Comparison of ENCODE assay signal across 8 mouse cellular contexts in the genomic region with DNA sequence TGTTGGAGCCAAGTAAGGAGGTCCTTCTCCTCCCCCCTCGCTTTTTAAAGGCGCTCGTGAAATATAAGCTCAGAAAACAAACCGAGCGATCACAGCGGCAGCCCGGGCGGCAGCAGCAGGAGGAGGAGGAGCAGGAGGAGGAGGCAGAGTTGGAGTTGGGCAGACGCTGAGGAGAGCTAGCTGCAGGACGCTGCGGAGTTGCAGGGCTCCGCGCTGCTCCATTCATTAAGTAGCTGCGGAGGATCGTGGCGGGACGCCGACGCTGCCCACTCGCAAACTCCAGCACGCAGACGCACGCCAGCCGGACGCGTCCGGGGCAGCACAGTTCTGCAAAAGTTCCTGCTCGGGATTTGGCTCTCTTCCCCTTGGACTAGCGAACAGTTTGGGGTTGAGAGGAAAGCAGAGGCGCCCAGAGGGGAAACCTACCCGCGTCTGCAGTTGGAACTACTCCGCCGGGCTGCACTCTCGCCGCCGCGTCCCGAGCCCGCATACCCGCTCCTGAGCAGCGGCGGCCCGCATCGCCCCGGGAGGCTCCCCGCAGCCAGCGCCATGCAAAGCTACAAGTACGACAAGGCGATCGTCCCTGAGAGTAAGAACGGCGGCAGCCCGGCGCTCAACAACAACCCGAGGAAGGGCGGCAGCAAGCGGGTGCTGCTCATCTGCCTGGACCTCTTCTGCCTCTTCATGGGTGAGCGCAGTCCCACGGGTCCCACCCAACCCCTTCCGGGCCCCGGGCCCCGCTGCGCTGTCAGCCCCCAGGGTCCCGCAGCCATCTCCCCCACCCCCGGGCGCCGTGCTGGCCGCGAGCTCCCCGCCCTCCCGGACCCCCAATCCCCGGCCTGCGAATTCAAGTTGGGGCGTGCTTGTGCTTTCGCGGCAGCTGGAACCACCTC. TPM values are rescaled to one million over a fixed set of nuclear protein-coding genes. Genes with fewer than 3 reads are reported as not detected.
DNase-seq lines count a peak whose midpoint lies in the region; ATAC-seq and TF ChIP-seq lines count a peak whose summit lies in the region.

Gene Plpp3 (plus strand): TSS at position 72 of the 893 bp plus-strand sequence.

- H3K9ac ChIP-seq in kidney, embryonic 15.5 days: peak within 1 kb of the TSS; percentile 94
- H3K9ac ChIP-seq in midbrain, postnatal 0 days (replicated peaks; ENCODE audit: low read length, poor library complexity, severe bottlenecking): peak within 1 kb of the TSS; percentile 76
- peak within 1 kb of the TSS; percentile 92 for H3K9ac ChIP-seq in stomach, embryonic 14.5 days (replicated peaks; ENCODE audit: low read depth, low read length)

- peak; percentile 88 for DNase-seq in heart, embryonic 10.5 days (ENCODE audit: low spot score)
- DNase-seq in liver: peak; percentile 68
- peak; percentile 84 for DNase-seq in midbrain, postnatal 0 days (ENCODE audit: low spot score)

- peak within 1 kb of the TSS; percentile 75 for H3K4me2 ChIP-seq in kidney, embryonic 15.5 days
- H3K4me2 ChIP-seq in midbrain, postnatal 0 days (ENCODE audit: low read depth, low read length, poor library complexity, severe bottlenecking): peak within 1 kb of the TSS; percentile 89
- H3K4me2 ChIP-seq in stomach, embryonic 14.5 days (replicated peaks; ENCODE audit: low read depth, low read length): peak within 1 kb of the TSS; percentile 70

- under 1% methylated on average over 76 of the region's 77 CpGs for WGBS in heart, embryonic 10.5 days
- under 1% methylated on average over 76 of the region's 77 CpGs for WGBS in kidney, embryonic 15.5 days
- WGBS in midbrain, postnatal 0 days: under 1% methylated on average over 72 of the region's 77 CpGs
- whole genome bisulfite sequencing in stomach, embryonic 14.5 days: under 1% methylated on average over 76 of the region's 77 CpGs

- ATAC-seq in erythroblast, adult 5-6 weeks (replicated peaks; ENCODE audit: low FRiP score, poor library complexity, severe bottlenecking): no peak
- peak; percentile 87 for ATAC-seq in kidney, embryonic 15.5 days (replicated peaks; ENCODE audit: low FRiP score)
- ATAC-seq in midbrain, postnatal 0 days (ENCODE audit: low FRiP score): peak; percentile 69; the same call in 1 of the 2 replicates
- peak; percentile 90 for ATAC-seq in stomach, embryonic 14.5 days (ENCODE audit: insufficient number of reproducible peaks, insufficient read depth, low FRiP score, low read depth)

- H3K27me3 ChIP-seq in erythroblast, embryonic 14.5 days (ENCODE audit: control insufficient read depth): peaks cover 35% of the 10 kb centered on the region
- peaks cover 3% of the 10 kb centered on the region; the same call in 1 of the 2 replicates for H3K27me3 ChIP-seq in heart, embryonic 10.5 days (ENCODE audit: insufficient read depth, poor library complexity, severe bottlenecking)
- no peaks in the 10 kb centered on the region for H3K27me3 ChIP-seq in kidney, embryonic 15.5 days
- no peaks in the 10 kb centered on the region for H3K27me3 ChIP-seq in midbrain, postnatal 0 days (ENCODE audit: insufficient read depth, low read length)
- no peaks in the 10 kb centered on the region for H3K27me3 ChIP-seq in stomach, embryonic 14.5 days (ENCODE audit: control insufficient read depth, insufficient read depth, low read length)

- H3K4me3 ChIP-seq in erythroblast, embryonic 14.5 days (replicated peaks): peak within 1 kb of the TSS; percentile 59
- peak within 1 kb of the TSS; percentile 79 for H3K4me3 ChIP-seq in embryonic fibroblast, embryonic 13.5 days (ENCODE audit: insufficient read depth, low read length)
- H3K4me3 ChIP-seq in heart, embryonic 10.5 days: peak within 1 kb of the TSS; percentile 97
- peak within 1 kb of the TSS; percentile 85 for H3K4me3 ChIP-seq in kidney, embryonic 15.5 days (replicated peaks)
- peak within 1 kb of the TSS; percentile 72 for H3K4me3 ChIP-seq in midbrain, postnatal 0 days (ENCODE audit: low read depth, low read length)
- H3K4me3 ChIP-seq in stomach, embryonic 14.5 days (ENCODE audit: low read depth, low read length): peak within 1 kb of the TSS; percentile 89

- H3K27ac ChIP-seq in embryonic fibroblast, embryonic 13.5 days (ENCODE audit: insufficient read depth, low read length): peak within 1 kb of the TSS; percentile 50
- H3K27ac ChIP-seq in heart, embryonic 10.5 days: peak within 1 kb of the TSS; percentile 93
- peak within 1 kb of the TSS; percentile 98 for H3K27ac ChIP-seq in kidney, embryonic 15.5 days
- peak within 1 kb of the TSS; percentile 74 for H3K27ac ChIP-seq in midbrain, postnatal 0 days (ENCODE audit: low read depth, low read length)
- peak within 1 kb of the TSS; percentile 97 for H3K27ac ChIP-seq in stomach, embryonic 14.5 days (ENCODE audit: low read length)

- TF ChIP-seq CTCF in embryonic fibroblast, embryonic 13.5 days (IDR thresholded peaks at IDR 0.05; ENCODE audit: borderline replicate concordance, insufficient read depth, low read length): no peak
- TF ChIP-seq CTCF in midbrain, postnatal 0 days (IDR thresholded peaks at IDR 0.05): no peak

- TF ChIP-seq POLR2A in embryonic fibroblast, embryonic 13.5 days (IDR thresholded peaks at IDR 0.05; ENCODE audit: low read depth, low read length): peak; percentile 99

- H3K36me3 ChIP-seq in erythroblast, embryonic 14.5 days (ENCODE audit: control insufficient read depth): no peaks in the 10 kb centered on the region; the same call in 1 of the 2 replicates
- H3K36me3 ChIP-seq in heart, embryonic 10.5 days: 0 out of 2 replicates have a peak, but pooled peaks cover 7% of the 10 kb centered on the region
- H3K36me3 ChIP-seq in kidney, embryonic 15.5 days: peaks cover 8% of the 10 kb centered on the region
- H3K36me3 ChIP-seq in midbrain, postnatal 0 days (ENCODE audit: insufficient read depth, low read length): no peaks in the 10 kb centered on the region
- H3K36me3 ChIP-seq in stomach, embryonic 14.5 days (ENCODE audit: control insufficient read depth, insufficient read depth, low read length): no peaks in the 10 kb centered on the region; the same call in 1 of the 2 replicates

- no peaks in the 10 kb centered on the region for H3K9me3 ChIP-seq in erythroblast, embryonic 14.5 days (ENCODE audit: control insufficient read depth, low read length)
- H3K9me3 ChIP-seq in heart, embryonic 10.5 days: no peaks in the 10 kb centered on the region
- H3K9me3 ChIP-seq in kidney, embryonic 15.5 days (replicated peaks): no peaks in the 10 kb centered on the region
- H3K9me3 ChIP-seq in midbrain, postnatal 0 days (ENCODE audit: low read length): no peaks in the 10 kb centered on the region
- no peaks in the 10 kb centered on the region for H3K9me3 ChIP-seq in stomach, embryonic 14.5 days (ENCODE audit: control insufficient read depth, low read depth, low read length)

- peaks cover 6% of the 10 kb centered on the region for H3K4me1 ChIP-seq in erythroblast, embryonic 14.5 days (ENCODE audit: control insufficient read depth)
- peaks cover 5% of the 10 kb centered on the region; the same call in 1 of the 2 replicates for H3K4me1 ChIP-seq in embryonic fibroblast, embryonic 13.5 days (ENCODE audit: control insufficient read depth, insufficient read depth, low read length)
- peaks cover 14% of the 10 kb centered on the region for H3K4me1 ChIP-seq in heart, embryonic 10.5 days
- H3K4me1 ChIP-seq in kidney, embryonic 15.5 days: peaks cover 24% of the 10 kb centered on the region; the same call in 1 of the 2 replicates
- H3K4me1 ChIP-seq in midbrain, postnatal 0 days (ENCODE audit: insufficient read depth, low read length): peaks cover 6% of the 10 kb centered on the region; the same call in 1 of the 2 replicates
- H3K4me1 ChIP-seq in stomach, embryonic 14.5 days (ENCODE audit: control insufficient read depth, insufficient read depth, low read length): peaks cover 8% of the 10 kb centered on the region

RNA-seq across cellular contexts. Expression of gene Plpp3, which starts in this region (rescaled TPM):
- 0.03 TPM in 1 of 2 replicates, not detected in the other for polyA plus RNA-seq in erythroblast, embryonic 14.5 days (2012)
- 0.58 TPM in 1 of 2 replicates, not detected in the other for total RNA-seq in erythroblast, adult 5-6 weeks (2015; ENCODE audit: low replicate concordance)
- 0.09 TPM in 1 of 2 replicates, not detected in the other for total RNA-seq in erythroblast, adult 5-6 weeks (2017; ENCODE audit: low replicate concordance)
- polyA plus RNA-seq in embryonic fibroblast, embryonic 13.5 days (2011; ENCODE audit: insufficient read length, low read depth, missing spikeins): 35.6 and 44.4 TPM in 2 replicates
- 22.9 and 38.5 TPM in 2 replicates for polyA plus RNA-seq in heart, embryonic 10.5 days (2016; fragmentation: Nextera tagmentation; extraction: Ambion mirVana)
- polyA plus RNA-seq in kidney, embryonic 15.5 days (2015; fragmentation: Nextera tagmentation; extraction: Ambion mirVana): 58.2 and 65.5 TPM in 2 replicates
- 121 and 148 TPM in 2 replicates for total RNA-seq in midbrain, postnatal 0 days (2014; rRNA removed)
- polyA plus RNA-seq in midbrain, postnatal 0 days (2015; fragmentation: Nextera tagmentation; extraction: Ambion mirVana): 142 and 152 TPM in 2 replicates
- 51.1 and 51.9 TPM in 2 replicates for polyA plus RNA-seq in stomach, embryonic 14.5 days (2014; fragmentation: Nextera tagmentation; extraction: Ambion mirVana)

Comparison
In these comparisons a context has a peak if more than half of its experiments do, and no peak if none do; other contexts are left out.
1. RNA of gene Plpp3 (total RNA-seq): 121 to 148 TPM in midbrain, postnatal 0 days; 0.09 to 0.58 TPM in erythroblast, adult 5-6 weeks; every median in the first group is over 10 times any median in the second.
2. RNA of gene Plpp3 (polyA plus RNA-seq): 142 to 152 TPM in midbrain, postnatal 0 days, 58.2 to 65.5 TPM in kidney, embryonic 15.5 days, 51.1 to 51.9 TPM in stomach, embryonic 14.5 days, 35.6 to 44.4 TPM in embryonic fibroblast, embryonic 13.5 days and 22.9 to 38.5 TPM in heart, embryonic 10.5 days; 0.03 TPM in erythroblast, embryonic 14.5 days; every median in the first group is over 10 times any median in the second.
3. Peak in every context shown above with its lines, with median percentiles within 50 percentile points of each other: H3K4me3 ChIP-seq, H3K27ac ChIP-seq, DNase-seq, H3K4me2 ChIP-seq and H3K9ac ChIP-seq.